Mouse (Mus musculus): ENCODE measurements around the gene Fbxo11.

Gene Fbxo11

DNA sequence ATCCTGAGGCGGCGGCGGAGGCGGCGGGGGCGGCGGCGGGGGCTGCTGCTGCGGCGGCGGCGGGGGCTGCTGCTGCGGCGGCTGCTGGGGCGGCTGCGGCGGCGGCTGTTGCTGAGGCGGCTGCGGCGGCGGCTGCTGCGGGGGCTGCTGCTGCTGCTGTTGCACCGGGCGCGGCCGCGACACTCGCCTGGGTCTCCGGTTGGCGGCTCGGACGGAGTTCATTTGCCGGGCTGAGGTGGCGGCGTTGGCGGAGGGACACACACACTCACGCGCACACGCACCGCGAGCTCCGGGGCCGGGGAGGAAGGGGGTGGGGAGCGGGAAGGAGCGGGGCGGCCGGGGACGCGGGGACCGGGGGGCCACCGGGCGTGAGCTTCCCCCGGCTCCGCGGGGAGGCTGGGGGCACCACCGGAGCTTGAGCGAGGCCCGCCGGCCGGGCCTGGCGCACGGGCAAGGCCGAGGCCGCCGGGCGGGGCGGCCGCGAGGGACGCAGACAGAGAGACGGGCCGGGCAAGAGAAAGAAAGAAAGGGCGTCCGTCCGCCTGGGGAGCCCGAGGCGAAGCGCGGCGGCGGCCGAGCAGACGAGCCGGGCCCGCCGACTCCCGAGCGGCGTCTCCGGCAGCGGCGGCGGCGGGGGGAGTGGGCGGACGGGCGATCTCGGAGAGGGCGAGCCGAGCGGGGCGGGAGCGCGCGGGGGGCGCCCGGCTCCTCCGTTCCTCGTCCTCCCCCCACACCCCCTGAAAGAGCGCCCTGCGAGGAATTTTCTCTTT is at the start of gene Fbxo11:
Gene Fbxo11 (minus strand): TSS at position 261 of the 770 bp plus-strand sequence.
- under 1% methylated on average over 99 of the region's 112 CpGs for WGBS

DNA sequence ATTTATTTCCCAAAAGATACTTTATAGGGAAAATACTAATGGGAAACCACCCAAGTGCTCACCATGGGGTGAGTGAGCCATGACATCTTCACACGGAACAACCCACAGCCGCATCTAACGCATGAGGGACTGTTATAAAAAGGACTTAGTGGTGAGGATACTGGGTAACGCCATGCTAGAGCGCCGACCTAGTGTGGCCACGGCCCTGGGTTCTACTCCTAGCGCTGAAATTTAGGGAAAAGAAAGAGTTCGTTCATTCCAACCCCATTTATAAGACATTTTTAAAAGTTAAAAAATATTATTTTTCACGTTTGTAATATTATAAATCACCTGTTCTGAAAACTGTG is 48.8 kb upstream of the Fbxo11 start:
- 96% methylated on average over 10 of the region's 10 CpGs for WGBS

- WGBS = 67% methylated on average over 12 of the region's 12 CpGs
Measured at GRCm38 (mm10) chr17:88113015-88113882, 48.2 kb upstream of the Fbxo11 start.

DNA sequence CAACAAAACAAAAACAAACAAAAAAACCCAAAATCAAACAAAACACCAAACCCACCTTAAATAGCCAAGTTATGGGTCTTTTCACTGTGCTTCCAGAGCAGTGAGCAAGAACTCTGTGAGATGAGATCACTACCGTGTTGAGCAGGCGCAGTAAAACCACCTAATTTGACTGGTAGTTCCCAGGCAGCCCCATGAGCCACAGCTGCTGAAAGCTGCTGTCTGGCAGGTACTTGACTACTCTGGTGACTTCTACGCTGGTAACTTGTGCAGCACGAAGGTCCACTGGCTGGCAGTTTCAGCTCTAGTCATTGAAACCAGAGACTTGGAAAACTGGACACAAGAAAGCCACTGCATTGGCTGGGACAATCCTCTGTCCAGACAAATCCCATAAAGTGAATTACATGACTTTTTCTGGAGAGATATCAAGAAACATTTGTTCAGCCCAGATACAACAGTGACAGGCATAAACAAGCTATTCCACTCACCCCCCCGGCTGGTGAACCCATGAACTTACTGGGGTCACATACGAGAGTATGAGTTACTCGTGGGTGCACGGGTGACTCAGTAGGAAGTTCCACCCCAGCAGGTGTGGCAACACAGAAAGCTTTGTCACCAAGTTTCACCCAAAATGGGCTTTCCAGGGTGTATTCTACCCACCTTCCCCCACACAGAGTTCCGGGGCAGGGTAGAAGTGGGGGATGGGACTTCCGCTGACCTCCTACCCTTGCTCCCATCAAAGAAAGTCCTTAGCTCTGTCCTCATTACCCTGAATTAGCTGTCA is 47.0 kb upstream of the Fbxo11 start:
- 74% methylated on average over 10 of the region's 10 CpGs for WGBS

DNA sequence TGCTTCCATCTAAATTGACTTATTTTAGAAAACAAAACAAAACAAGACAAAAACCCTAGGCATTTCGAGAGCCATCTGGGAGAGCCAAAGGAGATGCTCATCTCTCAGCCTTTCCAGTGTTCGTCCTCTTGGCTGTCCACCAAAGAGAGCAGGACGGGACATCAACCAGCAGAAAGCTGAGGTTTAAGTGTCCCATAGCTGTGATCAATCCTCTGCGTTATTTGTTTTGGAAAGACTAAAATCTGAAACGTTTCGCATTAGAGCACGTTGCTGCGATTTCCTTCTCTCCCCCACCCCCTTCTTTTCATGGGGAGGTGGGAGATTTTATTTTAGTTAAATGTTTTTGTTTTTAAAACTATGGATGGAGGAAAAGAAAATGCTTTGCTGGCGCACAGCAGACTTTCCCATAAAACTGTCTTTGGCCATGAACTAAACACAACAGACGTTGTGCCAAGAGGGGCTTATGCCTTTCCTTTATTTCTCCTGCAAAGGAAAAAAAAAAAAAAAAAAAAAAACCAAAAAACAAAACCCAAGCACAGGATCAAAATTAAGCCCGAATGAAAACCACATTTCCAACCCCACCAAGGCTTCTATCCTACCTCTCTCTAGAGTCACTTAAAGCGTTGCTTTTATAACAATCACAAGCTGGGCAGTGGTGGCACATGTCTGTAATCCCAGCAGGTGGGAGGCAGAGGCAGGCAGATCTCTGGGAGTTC is 46.1 kb upstream of the Fbxo11 start:
- WGBS = 75% methylated on average over 12 of the region's 12 CpGs

DNA sequence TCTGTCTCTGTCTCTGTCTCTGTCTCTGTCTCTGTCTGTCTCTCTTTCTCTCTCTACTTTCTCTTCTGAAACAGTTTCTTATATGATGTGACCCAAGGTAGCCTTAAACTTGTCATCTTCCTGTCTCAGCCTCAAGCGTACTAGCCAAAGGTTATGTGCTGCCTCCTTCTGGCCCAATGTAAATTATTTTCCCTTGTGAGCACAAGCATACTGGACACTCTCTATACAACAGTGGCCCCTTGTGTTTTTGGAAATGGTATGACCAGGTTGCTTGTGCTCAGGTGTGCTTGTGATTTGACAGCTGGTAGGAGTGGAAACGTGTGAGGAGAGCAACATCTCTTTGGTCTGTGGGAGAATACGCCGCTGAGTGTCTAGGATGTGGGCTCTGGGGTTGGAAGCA is 42.6 kb upstream of the Fbxo11 start:
- WGBS = 68% methylated on average over 4 of the region's 4 CpGs

DNA sequence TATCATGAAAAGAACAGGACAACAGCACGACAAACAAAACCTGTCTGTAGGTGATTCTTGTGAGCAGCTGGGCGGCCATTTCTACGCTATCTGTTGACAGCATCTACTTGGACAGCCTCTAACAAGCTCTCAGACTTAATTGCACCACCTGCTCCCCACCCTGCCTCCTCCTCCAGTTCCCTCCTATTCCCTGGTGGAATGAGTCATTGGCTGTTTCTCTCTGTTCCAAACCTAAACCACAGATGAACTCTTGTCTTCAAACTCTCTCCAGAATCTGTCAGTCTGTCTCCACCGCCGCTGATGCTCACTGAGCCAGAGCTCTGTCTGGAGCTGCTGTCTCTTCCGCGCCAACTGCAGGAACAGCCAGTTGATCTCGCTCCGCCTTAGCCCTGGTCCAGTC is 41.3 kb upstream of the Fbxo11 start:
- 68% methylated on average over 9 of the region's 9 CpGs for WGBS

GRCm38 (mm10) chr17:88102597-88102996 is 37.5 kb upstream of the Fbxo11 start:
- 72% methylated on average over 7 of the region's 7 CpGs for WGBS

- WGBS = 93% methylated on average over 9 of the region's 9 CpGs
Measured at GRCm38 (mm10) chr17:88098181-88098852, 33.2 kb upstream of the Fbxo11 start.

DNA sequence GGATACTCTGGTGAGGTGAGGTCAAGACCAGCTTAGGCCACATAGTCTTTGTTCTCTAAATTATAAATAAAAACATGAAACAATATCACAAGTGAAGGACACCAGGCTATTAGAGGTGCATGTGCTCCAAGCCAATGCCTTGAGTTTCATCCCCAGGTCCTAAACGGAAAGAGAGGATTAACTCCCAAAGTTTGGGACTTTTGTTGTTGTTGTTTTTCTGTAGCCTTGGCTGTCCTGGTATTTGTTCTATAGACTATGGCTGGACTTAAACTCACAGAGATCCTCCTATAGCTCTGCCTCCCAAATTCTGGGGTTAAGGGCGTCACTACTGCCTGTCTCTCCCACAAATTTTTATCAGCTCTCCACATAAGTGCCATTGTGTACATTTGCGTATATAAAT is 32.5 kb upstream of the Fbxo11 start:
- 97% methylated on average over 3 of the region's 3 CpGs for WGBS

DNA sequence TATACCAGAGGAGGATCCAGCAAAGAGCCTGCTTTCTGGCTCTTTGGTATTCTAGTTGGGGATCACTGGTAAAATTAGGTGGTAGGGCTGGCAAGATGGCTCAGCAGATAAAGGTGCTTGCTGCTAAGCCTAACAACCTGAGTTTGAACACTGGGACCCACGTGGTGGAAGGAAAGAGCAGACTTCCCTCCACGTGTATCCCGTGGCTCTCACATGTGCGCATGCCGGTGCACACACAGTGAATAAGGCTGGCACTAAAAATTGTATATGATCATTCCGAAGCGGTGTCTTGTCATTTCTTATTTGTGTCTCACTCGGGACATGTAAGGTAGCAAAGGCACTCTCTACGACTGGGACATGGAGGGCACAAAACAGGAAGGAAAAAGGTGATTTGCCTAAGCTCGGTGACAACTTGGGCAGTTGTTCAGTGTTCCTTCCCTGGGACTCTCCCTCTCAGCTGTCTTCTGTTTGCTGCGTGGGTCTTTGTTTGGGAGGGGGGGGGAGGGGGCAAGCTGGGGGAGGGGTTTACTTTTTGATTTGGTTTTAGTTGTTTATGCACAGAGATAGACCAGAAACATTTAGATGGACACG is 31.8 kb upstream of the Fbxo11 start:
- 86% methylated on average over 12 of the region's 12 CpGs for WGBS

DNA sequence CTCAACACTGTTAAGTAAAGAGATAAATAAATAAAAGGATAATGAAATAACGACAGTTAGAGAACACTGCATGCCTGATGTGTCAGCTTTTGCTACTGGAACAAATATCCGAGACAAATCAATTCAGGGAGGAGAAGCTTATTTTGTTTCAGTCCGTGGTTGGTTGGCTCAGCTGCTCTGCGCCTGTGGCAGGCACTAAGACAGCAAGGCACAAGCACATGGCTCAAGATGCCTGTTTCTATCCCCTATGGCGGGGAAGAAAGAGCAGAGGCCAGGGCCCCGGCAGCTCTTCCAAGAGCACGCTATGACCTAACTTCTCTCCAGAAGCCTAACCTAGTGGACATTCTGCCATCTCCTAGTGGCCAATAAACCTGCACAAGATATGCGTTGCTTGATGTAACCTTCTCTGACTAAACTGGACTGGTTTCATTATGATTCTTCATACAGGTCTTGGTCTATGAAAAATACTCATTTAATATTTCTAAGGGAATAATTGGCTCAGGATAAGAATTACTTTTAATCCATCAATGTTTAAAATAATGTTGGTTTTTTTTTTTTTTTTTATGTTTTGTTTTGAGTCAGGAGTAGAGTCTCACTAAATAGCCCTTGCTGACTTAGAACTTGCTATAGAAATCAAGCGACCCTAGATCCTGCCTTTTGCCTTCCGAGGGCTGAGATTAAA is 30.6 kb upstream of the Fbxo11 start:
- WGBS = 90% methylated on average over 10 of the region's 10 CpGs

DNA sequence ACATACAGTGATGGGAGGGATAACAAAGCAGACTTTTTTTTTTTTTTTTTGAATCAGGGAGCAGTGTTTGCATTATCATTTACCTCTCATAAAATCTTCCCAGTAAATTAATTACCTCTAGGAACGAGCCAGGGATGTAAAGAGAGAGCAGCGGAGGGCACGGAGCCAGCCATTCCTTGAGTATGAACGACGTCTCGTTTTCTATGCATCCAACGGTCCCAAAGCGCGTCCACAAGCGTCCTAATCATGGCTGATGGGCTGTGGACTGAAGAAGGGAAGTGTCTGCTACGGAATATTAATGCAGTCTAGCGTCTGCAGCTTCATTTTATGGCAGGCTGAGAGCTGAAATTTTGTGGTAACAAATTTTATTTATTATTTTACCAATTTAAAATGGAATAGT is 29.2 kb upstream of the Fbxo11 start:
- 49% methylated on average over 12 of the region's 12 CpGs for WGBS

DNA sequence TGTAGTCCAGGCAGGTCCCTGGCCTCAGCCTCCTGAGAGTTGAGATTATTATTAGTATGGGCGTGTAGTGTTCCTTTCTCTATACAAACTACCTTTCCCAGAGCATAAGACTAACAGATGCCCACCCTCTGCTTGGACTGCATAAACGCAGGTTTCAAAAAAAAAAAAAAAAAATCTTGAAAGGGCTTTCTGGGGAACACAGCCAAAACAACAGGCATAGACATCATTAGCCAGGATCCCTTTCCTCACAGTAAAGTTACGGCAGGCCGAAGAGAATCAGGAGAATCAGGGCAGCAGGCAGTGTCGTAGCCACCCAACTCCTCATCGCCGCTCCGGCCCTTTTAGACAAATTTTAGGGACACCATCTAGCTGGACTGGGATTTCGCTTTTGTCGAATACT is 28.7 kb upstream of the Fbxo11 start:
- 60% methylated on average over 10 of the region's 10 CpGs for WGBS

DNA sequence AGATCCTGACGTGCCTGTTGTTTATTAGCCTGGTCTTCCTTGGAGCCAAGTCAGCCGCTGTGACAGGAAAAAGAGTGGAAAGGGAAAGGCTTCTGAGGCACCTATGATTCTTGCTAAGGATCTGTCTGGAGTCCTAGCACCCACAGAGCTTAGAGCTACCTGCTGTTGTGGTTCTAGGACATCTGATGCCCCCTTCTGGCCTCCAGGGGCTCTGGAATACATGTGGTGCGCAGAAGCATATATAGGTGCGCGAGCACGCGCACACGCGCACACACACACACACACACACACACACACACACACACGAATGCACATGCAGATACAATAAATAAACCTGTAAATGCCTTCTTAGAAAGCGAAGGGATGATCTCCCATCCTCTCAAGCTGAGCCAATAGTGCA is 20.9 kb upstream of the Fbxo11 start:
- 91% methylated on average over 11 of the region's 11 CpGs for WGBS

GRCm38 (mm10) chr17:88081446-88081845 is 16.4 kb upstream of the Fbxo11 start:
- WGBS = 79% methylated on average over 6 of the region's 6 CpGs

DNA sequence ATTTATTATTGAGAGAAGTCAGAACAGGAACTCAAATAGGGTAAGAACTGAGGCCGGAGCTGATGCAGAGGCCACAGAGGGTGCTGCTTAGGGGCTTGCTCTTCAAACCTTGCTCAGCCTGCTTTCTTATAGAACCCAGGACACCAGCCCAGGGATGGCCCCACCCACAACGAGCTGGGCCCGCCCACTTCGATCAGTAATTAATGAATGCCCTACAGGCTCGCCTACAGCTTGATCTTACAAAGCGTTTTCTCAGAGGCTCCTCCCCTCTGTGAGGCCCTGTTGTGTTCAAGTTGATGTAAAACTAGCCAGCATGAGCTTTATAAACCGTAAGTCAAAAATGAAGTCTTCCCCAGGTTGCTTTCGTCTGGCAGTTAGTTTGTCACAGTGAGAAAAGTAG is 14.7 kb upstream of the Fbxo11 start:
- 87% methylated on average over 8 of the region's 8 CpGs for WGBS

DNA sequence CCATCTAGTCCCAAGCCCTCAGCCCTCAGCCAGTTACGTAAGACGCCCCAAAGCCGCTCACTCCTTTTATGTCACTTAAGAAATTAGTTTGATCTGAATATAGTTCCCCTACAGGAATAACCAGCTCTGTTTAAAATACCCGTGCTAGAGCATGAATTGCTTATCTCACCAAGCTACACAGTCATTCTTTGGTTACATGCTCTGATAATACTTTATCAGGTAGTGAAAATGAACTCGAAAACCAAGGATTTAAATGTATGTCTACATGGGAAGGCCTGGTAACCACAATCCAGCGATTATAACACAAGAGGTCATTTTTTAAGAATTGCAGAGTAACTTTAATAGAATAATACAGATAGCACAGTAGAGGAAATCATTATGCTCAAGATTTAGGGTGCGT is 7.0 kb upstream of the Fbxo11 start:
- WGBS = 78% methylated on average over 7 of the region's 7 CpGs

DNA sequence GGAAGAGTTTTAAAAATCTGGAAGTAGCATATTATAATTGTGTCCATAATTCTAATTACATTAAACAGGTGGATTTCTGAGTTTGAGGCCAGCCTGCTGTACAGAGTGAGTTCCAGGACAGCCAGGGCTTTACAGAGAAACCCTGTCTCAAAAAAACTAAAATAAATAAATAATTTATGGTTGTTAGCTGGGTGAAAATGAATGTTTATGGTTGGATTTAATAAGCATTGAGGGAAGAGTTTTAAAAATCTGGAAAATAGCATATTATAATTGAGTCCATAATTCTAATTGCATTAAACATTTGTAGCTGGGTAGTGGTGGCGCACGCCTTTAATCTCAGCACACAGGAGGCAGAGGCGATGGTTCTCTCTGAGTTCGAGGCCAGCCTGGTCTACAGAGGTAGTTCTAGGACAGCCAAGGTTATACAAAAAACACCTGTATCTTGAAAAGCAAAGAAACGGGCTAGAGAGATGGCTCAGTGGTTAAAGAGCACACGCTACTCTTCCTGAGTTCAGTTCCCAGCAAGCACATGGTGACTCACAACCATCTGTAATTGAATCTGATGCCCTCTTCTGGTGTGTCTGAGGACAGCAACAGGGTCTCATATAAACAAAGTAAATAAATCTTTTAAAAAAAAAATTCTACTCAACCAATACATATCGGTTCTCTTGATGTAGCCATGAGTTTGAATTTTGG is 3.1 kb upstream of the Fbxo11 start:
- 98% methylated on average over 7 of the region's 7 CpGs for WGBS
